Mouse (Mus musculus) gastrocnemius, postnatal 36 days (tissue): ENCODE results near the gene Frmpd2. TPM values are rescaled to one million over a fixed set of nuclear protein-coding genes. Genes with fewer than 3 reads are reported as not detected.
"Not testable (repeated sequence)": the region's sequence is repeated elsewhere in the genome, so short reads cannot be mapped to it uniquely, and the experiment has no call there.

Experiments used
- DNase-seq, 2 experiments: peaks; one replicate each; pipeline ENCODE4 v3.0.0; 2022
- intact Hi-C: fragments of 180-260 bp; cut with DNase I; formaldehyde crosslinking; loops from one replicate; pipeline ENCODE4 v1.15.1; 2025
- long read RNA-seq, 2 experiments: library from polyadenylated mRNA; stranded (forward); transcript quantifications; one replicate each; pipeline ENCODE4 v2.0.0; 2021
- total RNA-seq, 2 experiments: library from RNA; stranded (reverse); gene quantifications; 2 replicates each; pipeline ENCODE4 v1.2.3; 2021

Frmpd2 gene
- total RNA-seq = not detected
- long read RNA-seq, experiment 1 = 0 reads
- long read RNA-seq, experiment 2 = 0 reads

GRCm38 (mm10) chr14:33471331-33471730 lies at the start of gene Frmpd2:
Gene Frmpd2 (plus strand): TSS chr14:33471696.
- intact Hi-C loops = no loop called here
- DNase-seq = no peak

GRCm38 (mm10) chr14:33423003-33423402 lies 48.5 kb upstream of the Frmpd2 start:
- intact Hi-C loops = no loop called here

GRCm38 (mm10) chr14:33424124-33424523 lies 47.4 kb upstream of the Frmpd2 start:
- DNase-seq = no peak
- intact Hi-C loops = no loop called here

More at GRCm38 (mm10) chr14:33423003-33423402, 48.5 kb upstream of the Frmpd2 start:
- DNase-seq = no peak

GRCm38 (mm10) chr14:33432485-33432884 lies 39.0 kb upstream of the Frmpd2 start:
- DNase-seq, intact Hi-C loops: not testable (repeated sequence)

GRCm38 (mm10) chr14:33443780-33444179 lies 27.7 kb upstream of the Frmpd2 start:
- intact Hi-C loops = no loop called here
- no peak for DNase-seq

- no peak for DNase-seq
- intact Hi-C loops = loop anchor here (5.0 kb wide), 2 partner anchors 134 to 1106 kb away; no protein-coding TSS in a partner anchor
Observed at GRCm38 (mm10) chr14:33445962-33446361, 25.5 kb upstream of the Frmpd2 start.

GRCm38 (mm10) chr14:33446561-33447023 lies 24.9 kb upstream of the Frmpd2 start:
- intact Hi-C loops = loop anchor here (5.0 kb wide), 2 partner anchors 134 to 1106 kb away; no protein-coding TSS in a partner anchor
- no peak for DNase-seq

GRCm38 (mm10) chr14:33447027-33447569 lies 24.4 kb upstream of the Frmpd2 start, which contains the start of gene Mapk8:
Gene Mapk8 (minus strand): TSS chr14:33447158.
- peak; percentile 97 for DNase-seq
- intact Hi-C loops = loop anchor here (5.0 kb wide), 2 partner anchors 135 to 1105 kb away; no protein-coding TSS in a partner anchor

GRCm38 (mm10) chr14:33448276-33448675 lies 23.2 kb upstream of the Frmpd2 start:
- intact Hi-C loops = loop anchor here (5.0 kb wide), 2 partner anchors 136 to 1104 kb away; no protein-coding TSS in a partner anchor
- DNase-seq = no peak

- DNase-seq = no peak
- intact Hi-C loops = loop anchor here (5.0 kb wide), 2 partner anchors 137 to 1103 kb away; no protein-coding TSS in a partner anchor
Observed at GRCm38 (mm10) chr14:33449296-33449840, 22.1 kb upstream of the Frmpd2 start.

GRCm38 (mm10) chr14:33450331-33450730 lies 21.2 kb upstream of the Frmpd2 start:
- DNase-seq = no peak
- intact Hi-C loops = no loop called here

GRCm38 (mm10) chr14:33463658-33464057 lies 7.8 kb upstream of the Frmpd2 start:
- no peak for DNase-seq
- intact Hi-C loops = no loop called here

- intact Hi-C loops = no loop called here
- no peak for DNase-seq
Observed at GRCm38 (mm10) chr14:33467766-33468165, 3.7 kb upstream of the Frmpd2 start.

GRCm38 (mm10) chr14:33474461-33474860 lies 3.0 kb downstream of the Frmpd2 start:
- DNase-seq = no peak
- intact Hi-C loops = no loop called here

GRCm38 (mm10) chr14:33476094-33476760 lies 4.7 kb downstream of the Frmpd2 start:
- no peak for DNase-seq
- intact Hi-C loops = no loop called here

GRCm38 (mm10) chr14:33481991-33482390 lies 10.5 kb downstream of the Frmpd2 start:
- intact Hi-C loops = no loop called here
- no peak for DNase-seq

- intact Hi-C loops = no loop called here
- no peak for DNase-seq
Observed at GRCm38 (mm10) chr14:33487805-33488550, 16.5 kb downstream of the Frmpd2 start.

GRCm38 (mm10) chr14:33495226-33495625 lies 23.7 kb downstream of the Frmpd2 start:
- intact Hi-C loops = no loop called here
- no peak for DNase-seq

- intact Hi-C loops = no loop called here
- DNase-seq = no peak
Observed at GRCm38 (mm10) chr14:33497418-33497817, 25.9 kb downstream of the Frmpd2 start.

GRCm38 (mm10) chr14:33498849-33499248 lies 27.4 kb downstream of the Frmpd2 start:
- intact Hi-C loops = no loop called here

GRCm38 (mm10) chr14:33500631-33501030 lies 29.1 kb downstream of the Frmpd2 start:
- peak in 1 of 2 experiments; percentile 59 for DNase-seq
- intact Hi-C loops = no loop called here

More at GRCm38 (mm10) chr14:33498849-33499248, 27.4 kb downstream of the Frmpd2 start:
- DNase-seq = peak in 1 of 2 experiments; percentile 16
